Mouse (Mus musculus) neural tube, embryonic 14.5 days (tissue): ENCODE data around the gene Ppt2. TPM values are rescaled to one million over a fixed set of nuclear protein-coding genes. Genes with fewer than 3 reads are reported as not detected.

Source experiments
- polyA plus RNA-seq: library from polyadenylated mRNA; unstranded; fragments of >200 nt; fragmentation: Nextera tagmentation; extraction: Ambion mirVana; gene quantifications from 2 replicates; pipeline ENCODE4 v1.2.1, GENCODE M21; 2014

The Ppt2 gene
- polyA plus RNA-seq, 1 experiment from 2014 or later: 25.4 TPM

Other genes starting within 250 kb of the Ppt2 start
- 4.2 and 6.0 TPM in 2 replicates for gene BC051142, start 229.7 kb downstream of the Ppt2 start, polyA plus RNA-seq
- not detected in 2 replicates for gene Btnl4, start 151.2 kb downstream of the Ppt2 start, polyA plus RNA-seq
- not detected in 2 replicates for gene Btnl6, start 111.2 kb downstream of the Ppt2 start, polyA plus RNA-seq
- 7.0 and 10.1 TPM in 2 replicates for gene Notch4, start 64.2 kb downstream of the Ppt2 start, polyA plus RNA-seq
- 1.4 and 3.7 TPM in 2 replicates for gene Gpsm3, start 38.7 kb downstream of the Ppt2 start, polyA plus RNA-seq
- 7.7 and 8.2 TPM in 2 replicates for gene Pbx2, start 37.2 kb downstream of the Ppt2 start, polyA plus RNA-seq
- 1.2 and 1.4 TPM in 2 replicates for gene Ager, start 30.6 kb downstream of the Ppt2 start, polyA plus RNA-seq
- 213 and 221 TPM in 2 replicates for gene Rnf5, start 24.8 kb downstream of the Ppt2 start, polyA plus RNA-seq
- 103 and 108 TPM in 2 replicates for gene Agpat1, start 24.2 kb downstream of the Ppt2 start, polyA plus RNA-seq
- gene Egfl8, start 12.5 kb downstream of the Ppt2 start, polyA plus RNA-seq: 6.0 and 18.2 TPM in 2 replicates
- 6.7 and 9.3 TPM in 2 replicates for gene Prrt1, start 1.0 kb upstream of the Ppt2 start, polyA plus RNA-seq
- gene Fkbpl, start 16.3 kb upstream of the Ppt2 start, polyA plus RNA-seq: 11.5 and 14.8 TPM in 2 replicates
- 71.8 and 92.5 TPM in 2 replicates for gene Atf6b, start 18.6 kb upstream of the Ppt2 start, polyA plus RNA-seq
- 0.23 and 0.32 TPM in 2 replicates for gene Tnxb, start 42.0 kb upstream of the Ppt2 start, polyA plus RNA-seq
- not detected in 2 replicates for gene C4b, start 115.4 kb upstream of the Ppt2 start, polyA plus RNA-seq
- gene Cyp21a1, start 176.1 kb upstream of the Ppt2 start, polyA plus RNA-seq: not detected in 2 replicates
- gene Stk19, start 208.4 kb upstream of the Ppt2 start, polyA plus RNA-seq: 30.5 and 37.7 TPM in 2 replicates
- gene Dxo, start 208.5 kb upstream of the Ppt2 start, polyA plus RNA-seq: 59.4 and 67.7 TPM in 2 replicates
- gene Skiv2l, start 221.7 kb upstream of the Ppt2 start, polyA plus RNA-seq: 46.2 and 57.7 TPM in 2 replicates
- 78.3 and 78.9 TPM in 2 replicates for gene Nelfe, start 221.9 kb upstream of the Ppt2 start, polyA plus RNA-seq
- gene Cfb, start 234.0 kb upstream of the Ppt2 start, polyA plus RNA-seq: 1.3 and 2.0 TPM in 2 replicates